Mouse (Mus musculus) gastrocnemius, adult 18-20 months (tissue): ENCODE data around the gene Mnx1. TPM values are rescaled to one million over a fixed set of nuclear protein-coding genes. Genes with fewer than 3 reads are reported as not detected.

Experiments used
- DNase-seq: peaks from one replicate; pipeline ENCODE4 v3.0.0; 2021; ENCODE audit warnings: low spot score
- long read RNA-seq, 2 experiments: library from polyadenylated mRNA; stranded (forward); transcript quantifications; one replicate each; pipeline ENCODE4 v2.0.0; 2021
- total RNA-seq, 2 experiments: library from RNA; stranded (reverse); gene quantifications; 2 replicates each; pipeline ENCODE4 v1.2.3; 2021

Mnx1 gene
- not detected for total RNA-seq
- long read RNA-seq, experiment 1, result 0 reads
- long read RNA-seq, experiment 2, result 0 reads

GRCm38 (mm10) chr5:29478208-29479197 is at the start of gene Mnx1:
TSS of gene Mnx1 (minus strand) at chr5:29478470.
- DNase-seq, result no peak

- no peak for DNase-seq
Measured at GRCm38 (mm10) chr5:29516432-29516831, 38.2 kb upstream of the Mnx1 start.

- no peak for DNase-seq
Measured at GRCm38 (mm10) chr5:29515888-29516287, 37.6 kb upstream of the Mnx1 start.

- DNase-seq, result no peak
Measured at GRCm38 (mm10) chr5:29507013-29507412, 28.7 kb upstream of the Mnx1 start.

GRCm38 (mm10) chr5:29487321-29487720 is 9.1 kb upstream of the Mnx1 start:
- no peak for DNase-seq

GRCm38 (mm10) chr5:29485941-29486320 is 7.7 kb upstream of the Mnx1 start:
- no peak for DNase-seq

- no peak for DNase-seq
Measured at GRCm38 (mm10) chr5:29484965-29485940, 7.0 kb upstream of the Mnx1 start.

- no peak for DNase-seq
Measured at GRCm38 (mm10) chr5:29483801-29484200, 5.5 kb upstream of the Mnx1 start.

GRCm38 (mm10) chr5:29479198-29479593 is 926 bp upstream of the Mnx1 start:
- DNase-seq, result no peak

GRCm38 (mm10) chr5:29477474-29478207 is 629 bp downstream of the Mnx1 start:
- no peak for DNase-seq

- DNase-seq, result no peak
Measured at GRCm38 (mm10) chr5:29476021-29476420, 2.2 kb downstream of the Mnx1 start.

GRCm38 (mm10) chr5:29475556-29475955 is 2.7 kb downstream of the Mnx1 start:
- no peak for DNase-seq

GRCm38 (mm10) chr5:29475041-29475440 is 3.2 kb downstream of the Mnx1 start:
- no peak for DNase-seq

- DNase-seq, result no peak
Measured at GRCm38 (mm10) chr5:29474246-29474960, 3.9 kb downstream of the Mnx1 start.

GRCm38 (mm10) chr5:29473551-29474245 is 4.6 kb downstream of the Mnx1 start:
- no peak for DNase-seq

GRCm38 (mm10) chr5:29471855-29472665 is 6.2 kb downstream of the Mnx1 start:
- no peak for DNase-seq

- DNase-seq, result no peak
Measured at GRCm38 (mm10) chr5:29471396-29471795, 6.9 kb downstream of the Mnx1 start.

GRCm38 (mm10) chr5:29470851-29471394 is 7.3 kb downstream of the Mnx1 start:
- DNase-seq, result no peak

GRCm38 (mm10) chr5:29470271-29470670 is 8.0 kb downstream of the Mnx1 start:
- no peak for DNase-seq
